Mouse (Mus musculus) hindbrain, embryonic 16.5 days (tissue): Measurements from ENCODE around the gene Ppp1r12b. TPM values are rescaled to one million over a fixed set of nuclear protein-coding genes. Genes with fewer than 3 reads are reported as not detected.

Experiments used
- ATAC-seq: fragments of 200-750 bp; cut with Nextera tagmentation; 2 replicates; pipeline ENCODE4 v1.8.0; 2017; ENCODE audit warnings: moderate TSS enrichment, moderate library complexity
- H3K27ac ChIP-seq: fragments of 300-500 bp; sonication (generic); 2 replicates; pipeline ENCODE4 v1.5.1; 2014; ENCODE audit warnings: low read depth, mild to moderate bottlenecking, control low read depth, low read length, moderate library complexity
- H3K27me3 ChIP-seq: fragments of 300-500 bp; sonication (generic); replicated peaks from 2 replicates; pipeline ENCODE4 v1.6.1; 2014; ENCODE audit warnings: low read length; ENCODE audit not compliant: control insufficient read depth, insufficient read depth
- H3K36me3 ChIP-seq: fragments of 300-500 bp; sonication (generic); 2 replicates; pipeline ENCODE4 v1.6.1; 2014; ENCODE audit warnings: mild to moderate bottlenecking, low read length, moderate library complexity, mixed read lengths; ENCODE audit not compliant: control insufficient read depth, insufficient read depth
- H3K4me1 ChIP-seq: fragments of 300-500 bp; sonication (generic); 2 replicates; pipeline ENCODE4 v1.6.1; 2014; ENCODE audit warnings: low read depth, low read length; ENCODE audit not compliant: control insufficient read depth, insufficient read depth
- H3K4me2 ChIP-seq: fragments of 300-500 bp; sonication (generic); 2 replicates; pipeline ENCODE4 v1.6.1; 2014; ENCODE audit warnings: mild to moderate bottlenecking, low read length, control low read depth, moderate library complexity
- H3K4me3 ChIP-seq: fragments of 300-500 bp; sonication (generic); 2 replicates; pipeline ENCODE4 v1.5.1; 2014; ENCODE audit warnings: mild to moderate bottlenecking, low read length, control low read depth, moderate library complexity
- H3K9ac ChIP-seq: fragments of 300-500 bp; sonication (generic); 2 replicates; pipeline ENCODE4 v1.6.1; 2014; ENCODE audit warnings: low read depth, mild to moderate bottlenecking, control low read depth, low read length, moderate library complexity
- H3K9me3 ChIP-seq: fragments of 300-500 bp; sonication (generic); 2 replicates; pipeline ENCODE4 v1.6.1; 2014; ENCODE audit warnings: mild to moderate bottlenecking, low read length, moderate library complexity; ENCODE audit not compliant: control insufficient read depth
- WGBS: fragments of 180-500 bp; shearing (Covaris S2); extraction: QIAGEN DNeasy Blood & Tissue Kit; methylation state at CpG from one replicate; pipeline ENCODE4 v1.1.7; 2014; 5-methylcytosine and 5-hydroxymethylcytosine counted together
- polyA plus RNA-seq: library from polyadenylated mRNA; unstranded; fragments of >200 nt; fragmentation: Nextera tagmentation; extraction: Ambion mirVana; gene quantifications from 2 replicates; pipeline ENCODE4 v1.2.1, GENCODE M21; 2015

The Ppp1r12b gene
- polyA plus RNA-seq, 1 experiment from 2014 or later, result 13.4 TPM

GRCm38 (mm10) chr1:134772821-134773220, 182.9 kb downstream of the Ppp1r12b start:
- no peak overlapping the region for H3K4me2 ChIP-seq
- no peak overlapping the region for H3K27ac ChIP-seq
- no peaks in the 10 kb centered on the region for H3K4me1 ChIP-seq

GRCm38 (mm10) chr1:134771999-134772398, 183.7 kb downstream of the Ppp1r12b start:
- H3K4me3 ChIP-seq, result no peak overlapping the region
- WGBS, result 85% methylated on average over 7 of the region's 7 CpGs
- H3K27me3 ChIP-seq, result no peaks in the 10 kb centered on the region
- H3K9me3 ChIP-seq, result no peaks in the 10 kb centered on the region
- peaks cover 5% of the 10 kb centered on the region; the same call in 1 of the 2 replicates for H3K36me3 ChIP-seq
- no peak overlapping the region for H3K4me2 ChIP-seq
- H3K4me1 ChIP-seq, result no peaks in the 10 kb centered on the region
- no peak overlapping the region for H3K27ac ChIP-seq
- no peak for ATAC-seq
- no peak overlapping the region for H3K9ac ChIP-seq

More at GRCm38 (mm10) chr1:134772821-134773220, 182.9 kb downstream of the Ppp1r12b start:
- Histone ChIP-seq H3K9me3 (no peaks in the 10 kb centered on the region), H3K36me3 (peaks cover 5% of the 10 kb centered on the region; the same call in 1 of the 2 replicates), H3K27me3 (no peaks in the 10 kb centered on the region), H3K9ac (no peak overlapping the region), H3K4me3 (no peak overlapping the region)
- 87% methylated on average over 3 of the region's 3 CpGs for WGBS
- no peak for ATAC-seq

- no peaks in the 10 kb centered on the region for H3K4me1 ChIP-seq
- no peak overlapping the region for H3K9ac ChIP-seq
- peaks cover 5% of the 10 kb centered on the region; the same call in 1 of the 2 replicates for H3K36me3 ChIP-seq
- H3K9me3 ChIP-seq, result no peaks in the 10 kb centered on the region
- H3K27ac ChIP-seq, result no peak overlapping the region
- H3K4me2 ChIP-seq, result no peak overlapping the region
- no peak for ATAC-seq
- no peaks in the 10 kb centered on the region for H3K27me3 ChIP-seq
- no peak overlapping the region for H3K4me3 ChIP-seq
- 81% methylated on average over 6 of the region's 6 CpGs for WGBS
Measured at GRCm38 (mm10) chr1:134771353-134771752, 184.4 kb downstream of the Ppp1r12b start.

GRCm38 (mm10) chr1:134770312-134770711, 185.4 kb downstream of the Ppp1r12b start:
- Histone ChIP-seq H3K4me2 (no peak overlapping the region), H3K27me3 (no peaks in the 10 kb centered on the region), H3K9me3 (no peaks in the 10 kb centered on the region), H3K27ac (no peak overlapping the region), H3K4me3 (no peak overlapping the region), H3K4me1 (no peaks in the 10 kb centered on the region), H3K9ac (no peak overlapping the region), H3K36me3 (peaks cover 3% of the 10 kb centered on the region; the same call in 1 of the 2 replicates)
- 97% methylated on average over 5 of the region's 5 CpGs for WGBS
- ATAC-seq, result no peak

GRCm38 (mm10) chr1:134766448-134766847, 189.3 kb downstream of the Ppp1r12b start:
- H3K9me3 ChIP-seq, result no peaks in the 10 kb centered on the region
- no peak overlapping the region for H3K27ac ChIP-seq
- no peak for ATAC-seq
- 87% methylated on average over 4 of the region's 4 CpGs for WGBS
- H3K4me3 ChIP-seq, result no peak overlapping the region
- H3K4me2 ChIP-seq, result no peak overlapping the region
- peaks cover 4% of the 10 kb centered on the region; the same call in 1 of the 2 replicates for H3K4me1 ChIP-seq
- H3K27me3 ChIP-seq, result no peaks in the 10 kb centered on the region
- H3K36me3 ChIP-seq, result peaks cover 3% of the 10 kb centered on the region; the same call in 1 of the 2 replicates
- H3K9ac ChIP-seq, result no peak overlapping the region

GRCm38 (mm10) chr1:134764831-134765458, 190.8 kb downstream of the Ppp1r12b start:
- ATAC-seq, result peak; percentile 11; the same call in 1 of the 2 replicates
- Histone ChIP-seq H3K4me1 (peaks cover 4% of the 10 kb centered on the region; the same call in 1 of the 2 replicates), H3K27ac (0 out of 2 replicates have a peak overlapping the region, but pooled peaks have one; percentile 12), H3K4me3 (no peak overlapping the region), H3K9ac (no peak overlapping the region), H3K27me3 (no peaks in the 10 kb centered on the region), H3K9me3 (no peaks in the 10 kb centered on the region), H3K4me2 (no peak overlapping the region), H3K36me3 (peaks cover 6% of the 10 kb centered on the region; the same call in 1 of the 2 replicates)
- WGBS, result 42% methylated on average over 7 of the region's 7 CpGs

- Histone ChIP-seq H3K4me3 (no peak overlapping the region), H3K9ac (no peak overlapping the region), H3K4me1 (peaks cover 4% of the 10 kb centered on the region; the same call in 1 of the 2 replicates), H3K4me2 (no peak overlapping the region), H3K27me3 (no peaks in the 10 kb centered on the region), H3K36me3 (peaks cover 14% of the 10 kb centered on the region; the same call in 1 of the 2 replicates), H3K27ac (no peak overlapping the region), H3K9me3 (no peaks in the 10 kb centered on the region)
- WGBS, result 84% methylated on average over 11 of the region's 11 CpGs
- no peak for ATAC-seq
Measured at GRCm38 (mm10) chr1:134763776-134764438, 191.8 kb downstream of the Ppp1r12b start.

GRCm38 (mm10) chr1:134763250-134763649, 192.5 kb downstream of the Ppp1r12b start:
- H3K27me3 ChIP-seq, result no peaks in the 10 kb centered on the region
- H3K9ac ChIP-seq, result no peak overlapping the region
- ATAC-seq, result no peak
- H3K4me3 ChIP-seq, result no peak overlapping the region
- H3K4me2 ChIP-seq, result no peak overlapping the region
- peaks cover 11% of the 10 kb centered on the region; the same call in 1 of the 2 replicates for H3K36me3 ChIP-seq
- 97% methylated on average over 4 of the region's 4 CpGs for WGBS
- H3K27ac ChIP-seq, result no peak overlapping the region
- no peaks in the 10 kb centered on the region for H3K9me3 ChIP-seq
- H3K4me1 ChIP-seq, result peaks cover 4% of the 10 kb centered on the region; the same call in 1 of the 2 replicates

GRCm38 (mm10) chr1:134761534-134761933, 194.2 kb downstream of the Ppp1r12b start:
- no peak for ATAC-seq
- WGBS, result 91% methylated on average over 7 of the region's 7 CpGs
- peaks cover 14% of the 10 kb centered on the region for H3K4me1 ChIP-seq
- no peak overlapping the region for H3K4me3 ChIP-seq
- no peaks in the 10 kb centered on the region for H3K27me3 ChIP-seq
- H3K27ac ChIP-seq, result no peak overlapping the region
- no peak overlapping the region for H3K9ac ChIP-seq
- H3K9me3 ChIP-seq, result no peaks in the 10 kb centered on the region
- H3K4me2 ChIP-seq, result no peak overlapping the region
- H3K36me3 ChIP-seq, result peaks cover 11% of the 10 kb centered on the region; the same call in 1 of the 2 replicates
